Comparison of ENCODE assay signal across 20 mouse cellular contexts in genomic region chr5:24792961-24793360, GRCm38 (mm10). TPM values are rescaled to one million over a fixed set of nuclear protein-coding genes. Genes with fewer than 3 reads are reported as not detected.
DNase-seq lines count a peak whose midpoint lies in the region; ATAC-seq lines count a peak whose summit lies in the region.
"Had no signal": no experiment of that assay in that cellular context is flagged by ENCODE, and none has a peak within 500 bp of the region (broad histone marks: within the 10 kb centered on the region; RNA-seq: fewer than 3 reads in every experiment).

No protein-coding gene starts in this region.

- no peak for DNase-seq in frontal cortex, postnatal 25 days (ENCODE audit: low spot score in 2 of 2)
- peak; percentile 34 to 43 for DNase-seq in left cerebral cortex, adult 18-20 months (ENCODE audit: low spot score in 2 of 2)
- no peak for DNase-seq in left cerebral cortex, adult 11 months (ENCODE audit: low spot score)
- DNase-seq in testis, postnatal 10 days (ENCODE audit: low spot score) = peak; percentile 32
- no peak for DNase-seq in testis, postnatal 14 days (ENCODE audit: low spot score)
- DNase-seq: adrenal gland, adult 8-10 months; adrenal gland, postnatal 25 days; cerebellum, adult 18-20 months; cerebellum, adult 9-10 months; cerebellum, postnatal 14 days; gastrocnemius, postnatal 25 days; heart, adult 2 months had no signal

- ATAC-seq in frontal cortex, adult (ENCODE audit: low TSS enrichment) = peak; percentile 89
- ATAC-seq: activated CD4-positive, CD25-positive, alpha-beta regulatory T cell, adult 4 months; forebrain, embryonic 13.5 days; forebrain, embryonic 16.5 days; hindbrain, postnatal 0 days; inflammation-experienced regulatory T-cells, adult 6 months had no signal

RNA-seq across cellular contexts. Expression of gene Crygn, which starts 35.2 kb away (rescaled TPM):
- not detected for total RNA-seq in left cerebral cortex, adult 18-20 months (2021)
- total RNA-seq: gastrocnemius, adult 8-10 months; gastrocnemius, postnatal 25 days; heart, adult 2 months; heart, postnatal 25 days; hindbrain, postnatal 0 days had no signal

RNA-seq across cellular contexts. Expression of gene Rheb, which starts 49.5 kb away (rescaled TPM):
- total RNA-seq in left cerebral cortex, adult 18-20 months (2021) = 100 to 1,000 TPM; 130 to 134 TPM

Comparison
In these comparisons a context has a peak if more than half of its experiments do, and no peak if none do; other contexts are left out.
1. DNase-seq: peak in left cerebral cortex, adult 18-20 months (2 of 2) and testis, postnatal 10 days (single experiment); none in frontal cortex, postnatal 25 days (0 of 2), left cerebral cortex, adult 11 months (single experiment) and testis, postnatal 14 days (single experiment).